Mouse (Mus musculus) limb, embryonic 12.5 days (tissue): Measurements from ENCODE around the gene Dnaaf1. TPM values are rescaled to one million over a fixed set of nuclear protein-coding genes. Genes with fewer than 3 reads are reported as not detected.

Experiments
- ATAC-seq: fragments of 200-750 bp; cut with Nextera tagmentation; 2 replicates; pipeline ENCODE4 v1.8.0; 2017; ENCODE audit warnings: low read depth, moderate TSS enrichment; ENCODE audit not compliant: insufficient number of reproducible peaks, insufficient read depth, low FRiP score, low TSS enrichment
- H3K27ac ChIP-seq: fragments of 300-500 bp; sonication (generic); 2 replicates; pipeline ENCODE4 v1.5.1; 2016; ENCODE audit warnings: mild to moderate bottlenecking, moderate library complexity
- H3K27me3 ChIP-seq: fragments of 300-500 bp; sonication (generic); 2 replicates; pipeline ENCODE4 v1.6.1; 2016; ENCODE audit warnings: mild to moderate bottlenecking, moderate library complexity
- H3K36me3 ChIP-seq: fragments of 300-500 bp; sonication (generic); 2 replicates; pipeline ENCODE4 v1.6.1; 2016; ENCODE audit warnings: mild to moderate bottlenecking, moderate library complexity
- H3K4me1 ChIP-seq: fragments of 300-500 bp; sonication (generic); replicated peaks from 2 replicates; pipeline ENCODE4 v1.6.1; 2016
- H3K4me2 ChIP-seq: fragments of 300-500 bp; sonication (generic); 2 replicates; pipeline ENCODE4 v1.6.1; 2016; ENCODE audit warnings: mild to moderate bottlenecking, moderate library complexity
- H3K4me3 ChIP-seq: fragments of 300-500 bp; sonication (generic); replicated peaks from 2 replicates; pipeline ENCODE4 v1.5.1; 2016; ENCODE audit warnings: mild to moderate bottlenecking
- H3K9ac ChIP-seq: fragments of 300-500 bp; sonication (generic); replicated peaks from 2 replicates; pipeline ENCODE4 v1.6.1; 2016; ENCODE audit warnings: mild to moderate bottlenecking, moderate library complexity
- H3K9me3 ChIP-seq: fragments of 300-500 bp; sonication (generic); 2 replicates; pipeline ENCODE4 v1.6.1; 2016; ENCODE audit warnings: mild to moderate bottlenecking, moderate library complexity
- WGBS: fragments of 180-500 bp; shearing (Covaris S2); methylation state at CpG from one replicate; pipeline ENCODE4 v1.1.7; 2016; 5-methylcytosine and 5-hydroxymethylcytosine counted together
- polyA plus RNA-seq: library from polyadenylated mRNA; unstranded; fragments of >200 nt; fragmentation: Nextera tagmentation; extraction: Ambion mirVana; gene quantifications from 2 replicates; pipeline ENCODE4 v1.2.1, GENCODE M21; 2016

Dnaaf1 gene
- polyA plus RNA-seq, 1 experiment from 2014 or later = not detected

- WGBS = 93% methylated on average over 4 of the region's 4 CpGs
- no peak for ATAC-seq
These were observed 2.6 kb upstream of the Dnaaf1 start for GRCm38 (mm10) chr8:119572411-119572810.

GRCm38 (mm10) chr8:119575366-119575726 is 311 bp downstream of the Dnaaf1 start:
- peak overlapping the region; percentile 76 for H3K4me3 ChIP-seq
- peaks cover 67% of the 10 kb centered on the region for H3K27me3 ChIP-seq
- H3K36me3 ChIP-seq = no peaks in the 10 kb centered on the region
- no peak for ATAC-seq
- no peaks in the 10 kb centered on the region for H3K9me3 ChIP-seq
- WGBS = 3% methylated on average over 16 of the region's 16 CpGs
- H3K4me1 ChIP-seq = peaks cover 11% of the 10 kb centered on the region
- no peak overlapping the region for H3K27ac ChIP-seq
- H3K4me2 ChIP-seq = peak overlapping the region; percentile 97
- peak overlapping the region; percentile 72 for H3K9ac ChIP-seq

More at GRCm38 (mm10) chr8:119572411-119572810, 2.6 kb upstream of the Dnaaf1 start:
- H3K27ac ChIP-seq = no peak overlapping the region
- H3K9ac ChIP-seq = no peak overlapping the region; the same call in 1 of the 2 replicates
- H3K36me3 ChIP-seq = 0 out of 2 replicates have a peak, but pooled peaks cover 4% of the 10 kb centered on the region
- no peaks in the 10 kb centered on the region for H3K9me3 ChIP-seq
- H3K27me3 ChIP-seq = peaks cover 42% of the 10 kb centered on the region
- H3K4me1 ChIP-seq = peaks cover 11% of the 10 kb centered on the region
- H3K4me3 ChIP-seq = no peak overlapping the region
- no peak overlapping the region for H3K4me2 ChIP-seq

GRCm38 (mm10) chr8:119579096-119579495 is 4.1 kb downstream of the Dnaaf1 start:
- Histone ChIP-seq H3K9me3 (no peaks in the 10 kb centered on the region), H3K27ac (no peak overlapping the region), H3K4me2 (no peak overlapping the region), H3K27me3 (peaks cover 54% of the 10 kb centered on the region), H3K36me3 (no peaks in the 10 kb centered on the region), H3K4me1 (peaks cover 7% of the 10 kb centered on the region), H3K4me3 (no peak overlapping the region), H3K9ac (no peak overlapping the region)
- no peak for ATAC-seq
- WGBS = 36% methylated on average over 13 of the region's 13 CpGs

GRCm38 (mm10) chr8:119580441-119581161 is 5.6 kb downstream of the Dnaaf1 start:
- Histone ChIP-seq H3K36me3 (no peaks in the 10 kb centered on the region), H3K27ac (no peak overlapping the region), H3K27me3 (peaks cover 51% of the 10 kb centered on the region), H3K9ac (no peak overlapping the region), H3K9me3 (no peaks in the 10 kb centered on the region), H3K4me1 (no peaks in the 10 kb centered on the region), H3K4me2 (no peak overlapping the region), H3K4me3 (no peak overlapping the region)
- 74% methylated on average over 5 of the region's 5 CpGs for WGBS
- ATAC-seq = no peak

GRCm38 (mm10) chr8:119585901-119586300 is 10.9 kb downstream of the Dnaaf1 start:
- ATAC-seq = no peak
- no peak overlapping the region; the same call in 1 of the 2 replicates for H3K9ac ChIP-seq
- 14% methylated on average over 21 of the region's 24 CpGs for WGBS

GRCm38 (mm10) chr8:119588321-119588720 is 13.3 kb downstream of the Dnaaf1 start:
- ATAC-seq = no peak
- Histone ChIP-seq H3K9ac (no peak overlapping the region), H3K4me3 (no peak overlapping the region), H3K4me1 (peaks cover 8% of the 10 kb centered on the region), H3K27me3 (peaks cover 15% of the 10 kb centered on the region), H3K9me3 (no peaks in the 10 kb centered on the region), H3K27ac (no peak overlapping the region), H3K36me3 (no peaks in the 10 kb centered on the region), H3K4me2 (no peak overlapping the region)
- WGBS = 64% methylated on average over 4 of the region's 4 CpGs

More at GRCm38 (mm10) chr8:119585901-119586300, 10.9 kb downstream of the Dnaaf1 start:
- H3K4me3 ChIP-seq = peak overlapping the region; percentile 38
- H3K27ac ChIP-seq = no peak overlapping the region
- no peaks in the 10 kb centered on the region for H3K36me3 ChIP-seq
- peaks cover 8% of the 10 kb centered on the region for H3K4me1 ChIP-seq
- H3K4me2 ChIP-seq = peak overlapping the region; percentile 63
- peaks cover 21% of the 10 kb centered on the region for H3K27me3 ChIP-seq
- H3K9me3 ChIP-seq = no peaks in the 10 kb centered on the region

- no peak for ATAC-seq
- H3K9me3 ChIP-seq = no peaks in the 10 kb centered on the region
- no peak overlapping the region for H3K27ac ChIP-seq
- no peak overlapping the region for H3K4me2 ChIP-seq
- H3K4me1 ChIP-seq = peaks cover 8% of the 10 kb centered on the region
- no peak overlapping the region for H3K4me3 ChIP-seq
- H3K36me3 ChIP-seq = no peaks in the 10 kb centered on the region
- no peak overlapping the region for H3K9ac ChIP-seq
- 24% methylated on average over 10 of the region's 10 CpGs for WGBS
- peaks cover 15% of the 10 kb centered on the region for H3K27me3 ChIP-seq
These were observed 13.8 kb downstream of the Dnaaf1 start for GRCm38 (mm10) chr8:119588844-119589243.

- Histone ChIP-seq H3K9me3 (no peaks in the 10 kb centered on the region), H3K27me3 (peaks cover 11% of the 10 kb centered on the region), H3K4me1 (peaks cover 8% of the 10 kb centered on the region), H3K27ac (no peak overlapping the region), H3K36me3 (no peaks in the 10 kb centered on the region), H3K4me3 (no peak overlapping the region), H3K4me2 (no peak overlapping the region), H3K9ac (no peak overlapping the region)
- ATAC-seq = no peak
- 81% methylated on average over 14 of the region's 14 CpGs for WGBS
These were observed 15.3 kb downstream of the Dnaaf1 start for GRCm38 (mm10) chr8:119590348-119590747.

GRCm38 (mm10) chr8:119591456-119591855 is 16.4 kb downstream of the Dnaaf1 start:
- H3K27ac ChIP-seq = no peak overlapping the region
- no peak for ATAC-seq
- H3K9me3 ChIP-seq = no peaks in the 10 kb centered on the region
- peaks cover 3% of the 10 kb centered on the region; the same call in 1 of the 2 replicates for H3K4me1 ChIP-seq
- 88% methylated on average over 7 of the region's 7 CpGs for WGBS
- no peak overlapping the region for H3K4me2 ChIP-seq
- H3K9ac ChIP-seq = no peak overlapping the region
- 0 out of 2 replicates have a peak, but pooled peaks cover 2% of the 10 kb centered on the region for H3K27me3 ChIP-seq
- H3K4me3 ChIP-seq = no peak overlapping the region
- H3K36me3 ChIP-seq = peaks cover 5% of the 10 kb centered on the region; the same call in 1 of the 2 replicates

- Histone ChIP-seq H3K36me3 (peaks cover 41% of the 10 kb centered on the region), H3K4me3 (peak overlapping the region; percentile 72), H3K9ac (peak overlapping the region; percentile 70), H3K27ac (no peak overlapping the region), H3K4me2 (peak overlapping the region; percentile 82), H3K27me3 (no peaks in the 10 kb centered on the region), H3K9me3 (peaks cover under 1% of the 10 kb centered on the region; the same call in 1 of the 2 replicates), H3K4me1 (peaks cover 10% of the 10 kb centered on the region)
- 88% methylated on average over 4 of the region's 4 CpGs for WGBS
- no peak for ATAC-seq
These were observed 28.7 kb downstream of the Dnaaf1 start for GRCm38 (mm10) chr8:119603771-119604170.

- H3K4me1 ChIP-seq = peaks cover 10% of the 10 kb centered on the region
- peak overlapping the region; percentile 70 for H3K9ac ChIP-seq
- H3K27ac ChIP-seq = no peak overlapping the region
- no peaks in the 10 kb centered on the region for H3K27me3 ChIP-seq
- 44% methylated on average over 12 of the region's 12 CpGs for WGBS
- ATAC-seq = no peak
- peaks cover 5% of the 10 kb centered on the region for H3K9me3 ChIP-seq
- peaks cover 35% of the 10 kb centered on the region for H3K36me3 ChIP-seq
- H3K4me3 ChIP-seq = peak overlapping the region; percentile 72
- H3K4me2 ChIP-seq = peak overlapping the region; percentile 82
These were observed 29.4 kb downstream of the Dnaaf1 start for GRCm38 (mm10) chr8:119604398-119604803.
